Mouse (Mus musculus): ENCODE measurements at regions not wholly inside any gene's neighbourhood (a gene's known extent, or its start where the extent isn't known, plus 50 kb on each side); places are given as distances from the start of the nearest gene placed in this dataset.

GRCm38 (mm10) chr2:61384467-61384866 is 193.9 kb upstream of the Tank start:
- Histone ChIP-seq H3K27me3 (ENCODE audit: insufficient read depth, low read length) (no peaks in the 10 kb centered on the region; the same call in 1 of the 2 replicates), H3K4me1 (ENCODE audit: insufficient read depth, low read depth, low read length) (no peaks in the 10 kb centered on the region), H3K36me3 (replicated peaks) (no peaks in the 10 kb centered on the region), H3K9me3 (replicated peaks) (no peaks in the 10 kb centered on the region), H3K4me3 (ENCODE audit: low read depth, low read length) (no peak overlapping the region)
- TF ChIP-seq TAL1 (conservative IDR thresholded peaks at IDR 0.05; ENCODE audit: low read depth, low read length) (no peak), GATA1 (IDR thresholded peaks at IDR 0.05; ENCODE audit: borderline replicate concordance, low read length) (no peak), CTCF (IDR thresholded peaks at IDR 0.05; ENCODE audit: low read depth, low read length) (no peak), POLR2AphosphoS5 (IDR thresholded peaks at IDR 0.05; ENCODE audit: insufficient replicate concordance, low read depth, low read length) (no peak), GATA2 (IDR thresholded peaks at IDR 0.05; ENCODE audit: borderline replicate concordance, low read depth, low read length) (no peak)
- DNase-seq (ENCODE audit: low spot score) = no peak
- ATAC-seq (ENCODE audit: extremely low read depth, insufficient number of reproducible peaks, low FRiP score, poor library complexity, severe bottlenecking) = no peak

GRCm38 (mm10) chr2:61383744-61384295 is 194.6 kb upstream of the Tank start:
- no peak overlapping the region for H3K4me3 ChIP-seq (ENCODE audit: low read depth, low read length)
- H3K9me3 ChIP-seq (replicated peaks) = no peaks in the 10 kb centered on the region
- TF ChIP-seq GATA2 (IDR thresholded peaks at IDR 0.05; ENCODE audit: borderline replicate concordance, low read depth, low read length) = no peak
- TF ChIP-seq CTCF (IDR thresholded peaks at IDR 0.05; ENCODE audit: low read depth, low read length) = no peak
- no peak for TF ChIP-seq POLR2AphosphoS5 (IDR thresholded peaks at IDR 0.05; ENCODE audit: insufficient replicate concordance, low read depth, low read length)
- no peak for TF ChIP-seq GATA1 (IDR thresholded peaks at IDR 0.05; ENCODE audit: borderline replicate concordance, low read length)
- TF ChIP-seq TAL1 (conservative IDR thresholded peaks at IDR 0.05; ENCODE audit: low read depth, low read length) = no peak
- H3K36me3 ChIP-seq (replicated peaks) = no peaks in the 10 kb centered on the region
- no peak for DNase-seq (ENCODE audit: low spot score)
- H3K4me1 ChIP-seq (ENCODE audit: insufficient read depth, low read depth, low read length) = no peaks in the 10 kb centered on the region
- no peak for ATAC-seq (ENCODE audit: extremely low read depth, insufficient number of reproducible peaks, low FRiP score, poor library complexity, severe bottlenecking)
- H3K27me3 ChIP-seq (ENCODE audit: insufficient read depth, low read length) = no peaks in the 10 kb centered on the region; the same call in 1 of the 2 replicates

- no peaks in the 10 kb centered on the region for H3K4me1 ChIP-seq (ENCODE audit: insufficient read depth, low read depth, low read length)
- H3K27me3 ChIP-seq (ENCODE audit: insufficient read depth, low read length) = no peaks in the 10 kb centered on the region; the same call in 1 of the 2 replicates
- no peak for TF ChIP-seq GATA1 (IDR thresholded peaks at IDR 0.05; ENCODE audit: borderline replicate concordance, low read length)
- no peak for TF ChIP-seq CTCF (IDR thresholded peaks at IDR 0.05; ENCODE audit: low read depth, low read length)
- TF ChIP-seq TAL1 (conservative IDR thresholded peaks at IDR 0.05; ENCODE audit: low read depth, low read length) = no peak
- TF ChIP-seq POLR2AphosphoS5 (IDR thresholded peaks at IDR 0.05; ENCODE audit: insufficient replicate concordance, low read depth, low read length) = no peak
- no peak for TF ChIP-seq GATA2 (IDR thresholded peaks at IDR 0.05; ENCODE audit: borderline replicate concordance, low read depth, low read length)
- no peak for DNase-seq (ENCODE audit: low spot score)
- H3K36me3 ChIP-seq (replicated peaks) = no peaks in the 10 kb centered on the region
- ATAC-seq (ENCODE audit: extremely low read depth, insufficient number of reproducible peaks, low FRiP score, poor library complexity, severe bottlenecking) = no peak
- no peak overlapping the region for H3K4me3 ChIP-seq (ENCODE audit: low read depth, low read length)
- no peaks in the 10 kb centered on the region for H3K9me3 ChIP-seq (replicated peaks)
Measured at GRCm38 (mm10) chr2:61379076-61379475, 199.3 kb upstream of the Tank start.

GRCm38 (mm10) chr2:61378297-61378696 is 200.1 kb upstream of the Tank start:
- Histone ChIP-seq H3K4me3 (ENCODE audit: low read depth, low read length) (no peak overlapping the region), H3K4me1 (ENCODE audit: insufficient read depth, low read depth, low read length) (no peaks in the 10 kb centered on the region), H3K36me3 (replicated peaks) (no peaks in the 10 kb centered on the region), H3K9me3 (replicated peaks) (no peaks in the 10 kb centered on the region), H3K27me3 (ENCODE audit: insufficient read depth, low read length) (no peaks in the 10 kb centered on the region; the same call in 1 of the 2 replicates)
- DNase-seq (ENCODE audit: low spot score) (no peak), ATAC-seq (ENCODE audit: extremely low read depth, insufficient number of reproducible peaks, low FRiP score, poor library complexity, severe bottlenecking) (no peak)
- TF ChIP-seq GATA2 (IDR thresholded peaks at IDR 0.05; ENCODE audit: borderline replicate concordance, low read depth, low read length) = no peak
- TF ChIP-seq CTCF (IDR thresholded peaks at IDR 0.05; ENCODE audit: low read depth, low read length) = no peak
- no peak for TF ChIP-seq GATA1 (IDR thresholded peaks at IDR 0.05; ENCODE audit: borderline replicate concordance, low read length)
- TF ChIP-seq POLR2AphosphoS5 (IDR thresholded peaks at IDR 0.05; ENCODE audit: insufficient replicate concordance, low read depth, low read length) = no peak
- TF ChIP-seq TAL1 (conservative IDR thresholded peaks at IDR 0.05; ENCODE audit: low read depth, low read length) = no peak

- H3K9me3 ChIP-seq (replicated peaks) = no peaks in the 10 kb centered on the region
- TF ChIP-seq POLR2AphosphoS5 (IDR thresholded peaks at IDR 0.05; ENCODE audit: insufficient replicate concordance, low read depth, low read length) (no peak), CTCF (IDR thresholded peaks at IDR 0.05; ENCODE audit: low read depth, low read length) (no peak), TAL1 (conservative IDR thresholded peaks at IDR 0.05; ENCODE audit: low read depth, low read length) (no peak), GATA2 (IDR thresholded peaks at IDR 0.05; ENCODE audit: borderline replicate concordance, low read depth, low read length) (no peak)
- ATAC-seq (ENCODE audit: extremely low read depth, insufficient number of reproducible peaks, low FRiP score, poor library complexity, severe bottlenecking) = no peak
Measured at GRCm38 (mm10) chr2:61377756-61378155, 200.6 kb upstream of the Tank start.

GRCm38 (mm10) chr2:61362606-61363005 is 215.8 kb upstream of the Tank start:
- no peak overlapping the region for H3K4me3 ChIP-seq (ENCODE audit: low read depth, low read length)
- no peaks in the 10 kb centered on the region for H3K36me3 ChIP-seq (replicated peaks)
- no peaks in the 10 kb centered on the region for H3K4me1 ChIP-seq (ENCODE audit: insufficient read depth, low read depth, low read length)
- peaks cover 3% of the 10 kb centered on the region; the same call in 1 of the 2 replicates for H3K27me3 ChIP-seq (ENCODE audit: insufficient read depth, low read length)
- ATAC-seq (ENCODE audit: extremely low read depth, insufficient number of reproducible peaks, low FRiP score, poor library complexity, severe bottlenecking) = no peak
- no peak for DNase-seq (ENCODE audit: low spot score)
- TF ChIP-seq CTCF (IDR thresholded peaks at IDR 0.05; ENCODE audit: low read depth, low read length) (no peak), GATA1 (IDR thresholded peaks at IDR 0.05; ENCODE audit: borderline replicate concordance, low read length) (no peak), GATA2 (IDR thresholded peaks at IDR 0.05; ENCODE audit: borderline replicate concordance, low read depth, low read length) (no peak), POLR2AphosphoS5 (IDR thresholded peaks at IDR 0.05; ENCODE audit: insufficient replicate concordance, low read depth, low read length) (no peak), TAL1 (conservative IDR thresholded peaks at IDR 0.05; ENCODE audit: low read depth, low read length) (no peak)
- no peaks in the 10 kb centered on the region for H3K9me3 ChIP-seq (replicated peaks)

More at GRCm38 (mm10) chr2:61377756-61378155, 200.6 kb upstream of the Tank start:
- no peak for DNase-seq (ENCODE audit: low spot score)
- H3K4me3 ChIP-seq (ENCODE audit: low read depth, low read length) = no peak overlapping the region
- H3K4me1 ChIP-seq (ENCODE audit: insufficient read depth, low read depth, low read length) = no peaks in the 10 kb centered on the region
- no peaks in the 10 kb centered on the region for H3K36me3 ChIP-seq (replicated peaks)
- H3K27me3 ChIP-seq (ENCODE audit: insufficient read depth, low read length) = no peaks in the 10 kb centered on the region; the same call in 1 of the 2 replicates
